Mouse (Mus musculus): Measurements from ENCODE around the gene Mepe.

Mepe gene

GRCm38 (mm10) chr5:104351041-104351440 is 25.9 kb downstream of the Mepe start:
- no peak for DNase-seq (ENCODE audit: extremely low read depth, low read depth, low spot score)

DNA sequence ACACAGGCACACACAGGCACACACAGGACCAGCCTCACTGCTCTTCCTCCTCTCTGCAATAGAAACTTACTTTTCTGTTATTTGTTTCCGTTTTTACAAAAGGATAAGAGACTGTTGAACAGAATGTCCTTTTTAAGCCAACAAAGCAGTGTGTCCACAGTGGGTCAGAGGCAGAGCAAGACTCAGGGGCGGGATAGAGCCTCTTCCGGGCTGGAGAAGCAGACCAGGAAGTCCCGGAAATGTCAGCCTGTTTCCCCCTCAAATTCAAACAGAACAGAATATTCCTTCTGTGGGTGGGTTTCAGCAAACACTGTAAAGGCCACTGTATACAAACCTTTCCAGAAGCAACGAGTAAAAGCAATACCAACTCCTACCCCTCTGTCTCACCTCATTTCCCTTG is 26.7 kb downstream of the Mepe start:
- no peak for DNase-seq (ENCODE audit: extremely low read depth, low read depth, low spot score)

DNA sequence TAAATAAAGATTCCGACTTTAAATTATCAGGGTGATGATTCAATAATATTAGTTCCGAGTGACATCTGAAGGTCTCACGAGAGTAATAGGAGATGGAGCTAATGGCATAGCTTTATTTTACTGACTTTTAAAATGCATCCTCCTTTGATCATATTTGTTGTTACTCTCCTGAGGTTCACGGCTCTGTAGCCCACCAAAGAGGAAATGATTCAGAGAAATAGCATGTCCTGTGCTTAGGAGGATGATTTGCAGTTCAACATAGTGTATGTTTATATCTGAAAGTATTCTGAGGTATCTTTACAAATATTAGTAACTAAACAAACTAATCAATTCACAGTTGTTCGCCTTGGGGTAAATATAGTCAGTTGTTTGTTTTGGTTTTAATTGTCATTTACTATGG is 32.4 kb downstream of the Mepe start:
- DNase-seq (ENCODE audit: extremely low read depth, low read depth, low spot score) = no peak

GRCm38 (mm10) chr5:104358592-104358991 is 33.5 kb downstream of the Mepe start:
- DNase-seq (ENCODE audit: extremely low read depth, low read depth, low spot score) = no peak

DNA sequence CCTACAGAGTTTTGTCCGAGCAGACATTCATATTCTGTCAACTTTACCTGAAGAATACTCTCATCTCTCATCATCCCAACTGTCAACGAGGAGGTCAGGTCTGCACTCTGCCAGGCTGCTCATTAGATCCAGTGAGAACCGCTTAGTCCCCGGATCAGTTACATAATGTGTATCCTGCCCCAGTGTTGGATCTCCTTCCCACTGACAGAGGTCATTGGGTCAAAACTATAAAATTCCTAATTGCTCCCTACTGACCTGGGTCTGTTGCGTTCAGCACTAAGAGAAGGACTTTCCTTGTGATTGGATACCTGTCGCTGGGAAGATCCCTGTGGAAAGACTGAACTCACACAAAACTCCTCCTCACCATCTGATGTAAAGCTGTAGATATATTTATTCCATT is 34.1 kb downstream of the Mepe start:
- DNase-seq (ENCODE audit: extremely low read depth, low read depth, low spot score) = no peak

DNA sequence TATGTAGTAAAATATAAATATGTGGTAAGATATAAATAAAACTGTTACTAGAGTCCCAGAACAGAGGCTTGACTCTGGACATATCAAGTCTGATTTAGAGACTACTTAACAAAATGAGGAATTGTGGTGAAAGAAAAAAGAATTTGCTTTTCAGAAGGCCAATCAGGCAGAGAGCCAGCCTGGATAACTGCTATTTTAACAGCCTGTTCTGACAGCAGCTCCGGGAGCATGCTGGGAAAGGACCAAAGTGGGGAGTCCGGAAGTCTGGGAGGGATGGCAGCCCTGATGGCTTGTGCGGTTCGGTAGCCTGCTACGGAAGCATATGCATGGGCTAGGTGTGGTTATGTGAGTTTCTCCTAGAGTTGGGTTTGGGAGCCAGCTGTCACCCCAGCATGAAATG is 45.5 kb downstream of the Mepe start:
- DNase-seq (ENCODE audit: extremely low read depth, low read depth, low spot score) = no peak

DNA sequence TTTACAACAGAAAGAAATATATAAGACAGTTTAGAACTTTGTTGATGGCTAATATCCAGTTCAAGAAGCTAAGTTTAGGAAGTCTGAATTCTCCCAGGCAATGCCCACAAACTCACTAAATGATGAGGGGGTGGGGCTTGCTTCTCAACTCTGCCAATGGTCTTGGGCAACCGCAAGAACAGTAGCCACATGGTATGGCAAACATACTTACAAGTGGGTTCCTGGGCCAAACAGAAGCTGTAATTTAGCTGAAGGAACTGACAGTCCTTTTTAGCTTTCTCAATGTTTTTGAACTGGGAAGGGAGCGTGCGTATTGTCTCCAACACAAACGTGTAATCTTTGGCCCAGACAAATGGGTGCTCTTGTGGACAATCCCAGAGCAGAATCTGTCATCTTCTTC is 46.2 kb downstream of the Mepe start:
- no peak for DNase-seq (ENCODE audit: extremely low read depth, low read depth, low spot score)

DNA sequence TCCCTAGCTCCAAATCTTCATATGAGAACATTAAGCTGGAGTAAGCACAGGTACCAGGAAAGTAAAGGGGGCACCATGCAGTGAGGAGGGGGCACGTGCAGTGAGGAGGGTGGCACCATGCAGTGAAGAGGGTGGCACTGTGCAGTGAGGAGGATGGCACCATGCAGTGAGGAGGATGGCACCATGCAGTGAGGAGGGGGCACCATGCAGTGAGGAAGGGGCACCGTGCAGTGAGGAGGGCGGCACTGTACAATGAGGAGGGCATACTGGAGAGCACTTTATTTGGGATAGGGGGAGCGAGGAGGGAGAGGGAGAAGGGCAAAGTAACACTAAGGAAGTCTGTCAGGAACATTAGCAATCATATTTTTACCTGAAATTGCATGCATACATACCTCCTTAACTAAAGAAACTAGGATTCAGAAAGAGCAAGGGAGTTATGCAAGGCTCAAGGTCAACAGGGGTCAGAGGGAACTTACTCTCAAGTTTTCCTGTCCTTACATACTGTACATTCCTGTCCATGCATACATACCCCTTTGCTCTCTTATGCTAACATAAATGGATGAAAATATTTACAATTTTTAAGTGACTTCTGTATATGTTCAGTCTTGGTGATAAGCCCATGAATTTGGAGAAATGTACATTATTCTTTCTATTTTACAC is 48.6 kb downstream of the Mepe start:
- no peak for DNase-seq (ENCODE audit: extremely low read depth, low read depth, low spot score)

- DNase-seq (ENCODE audit: extremely low read depth, low read depth, low spot score) = no peak
Measured at GRCm38 (mm10) chr5:104374308-104374660, 49.2 kb downstream of the Mepe start.

DNA sequence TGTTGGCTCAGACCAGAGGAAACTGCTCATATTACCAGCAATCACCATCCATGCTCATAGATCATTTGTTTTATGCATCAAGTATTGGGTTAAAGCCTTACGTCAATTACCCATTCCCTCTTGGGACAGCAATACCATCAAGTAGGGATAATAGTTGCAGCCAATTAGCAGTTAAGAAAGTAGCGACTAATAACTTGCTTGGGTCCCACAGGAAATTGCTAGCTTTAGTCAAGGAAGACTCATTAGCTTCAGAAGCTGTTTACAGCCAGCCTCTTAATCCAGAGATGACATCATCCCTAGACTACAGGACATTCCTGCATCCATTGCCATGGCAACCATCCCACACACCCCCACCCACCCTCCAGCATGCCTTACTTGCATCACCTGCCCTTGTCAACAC is 50.0 kb downstream of the Mepe start:
- no peak for DNase-seq (ENCODE audit: extremely low read depth, low read depth, low spot score)

DNA sequence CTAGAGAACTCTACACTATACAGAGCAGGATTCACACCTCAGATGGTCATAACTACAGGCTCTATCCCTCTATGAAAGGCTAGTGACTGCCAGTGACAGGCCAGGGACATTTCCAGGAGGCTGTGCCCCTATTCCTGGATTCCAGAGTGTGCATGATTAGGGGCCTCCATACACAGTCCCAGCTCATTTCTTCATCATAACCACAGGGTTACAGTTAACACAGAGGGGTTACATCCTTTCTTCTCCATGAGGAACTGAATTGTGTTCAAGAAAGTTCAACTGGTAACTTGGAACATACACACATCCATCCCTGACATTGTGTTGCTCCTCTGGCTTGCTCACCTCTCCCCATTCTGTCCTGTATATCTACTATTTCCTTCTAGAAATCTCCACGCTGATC is 51.8 kb downstream of the Mepe start:
- DNase-seq (ENCODE audit: extremely low read depth, low read depth, low spot score) = no peak

DNA sequence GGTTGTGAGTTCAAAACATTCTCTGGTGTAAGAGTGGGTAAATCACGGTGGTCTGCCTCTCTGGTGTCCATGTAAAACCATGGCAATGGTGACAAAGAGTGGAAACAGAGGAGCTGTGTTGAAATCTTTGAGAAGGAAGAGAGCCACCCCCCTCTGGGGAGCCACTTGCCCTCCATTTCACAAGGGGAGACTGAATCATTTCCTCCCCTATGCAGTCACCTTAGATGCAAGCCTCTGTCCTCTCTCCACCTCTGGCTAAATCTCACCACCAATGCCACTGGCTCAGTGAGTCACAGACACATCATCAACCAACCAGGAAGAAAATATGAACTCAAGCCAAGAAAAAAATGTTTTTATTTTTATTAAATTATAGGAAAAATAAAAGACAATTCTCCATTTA is 55.4 kb downstream of the Mepe start:
- no peak for DNase-seq (ENCODE audit: extremely low read depth, low read depth, low spot score)

GRCm38 (mm10) chr5:104381671-104382070 is 56.5 kb downstream of the Mepe start:
- no peak for DNase-seq (ENCODE audit: extremely low read depth, low read depth, low spot score)

- DNase-seq (ENCODE audit: extremely low read depth, low read depth, low spot score) = no peak
Measured at GRCm38 (mm10) chr5:104384540-104384939, 59.4 kb downstream of the Mepe start.

GRCm38 (mm10) chr5:104385521-104385920 is 60.4 kb downstream of the Mepe start:
- DNase-seq (ENCODE audit: extremely low read depth, low read depth, low spot score) = no peak

GRCm38 (mm10) chr5:104386908-104387307 is 61.8 kb downstream of the Mepe start:
- no peak for DNase-seq (ENCODE audit: extremely low read depth, low read depth, low spot score)

Data from fat pad, adult 2 months (tissue).